Mouse (Mus musculus): ENCODE data around the gene Tyw1. TPM values are rescaled to one million over a fixed set of nuclear protein-coding genes. Genes with fewer than 3 reads are reported as not detected.

The Tyw1 gene
- polyA plus RNA-seq, 1 experiment from 2014 or later = 23.4 TPM

DNA sequence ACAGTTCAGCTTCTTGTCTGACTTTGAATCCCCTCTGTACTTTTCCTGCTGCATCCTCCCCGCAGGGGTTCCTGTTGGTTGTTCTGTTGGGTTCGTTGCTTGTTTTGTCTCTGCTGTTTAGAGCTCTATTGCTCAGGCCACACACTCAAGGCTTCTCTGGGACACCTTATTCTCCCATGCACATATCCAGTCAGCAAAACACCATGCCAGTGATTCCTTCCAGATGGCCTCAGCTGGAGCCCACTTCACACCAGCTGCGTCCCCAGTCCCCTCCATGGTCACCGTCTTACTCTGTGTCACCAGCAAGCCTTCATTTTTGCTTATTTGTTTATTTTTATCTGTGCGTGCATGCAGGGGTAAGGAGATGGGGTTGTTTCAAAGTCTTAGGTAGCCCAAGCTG, 38.5 kb downstream of the Tyw1 start:
- WGBS = 80% methylated on average over 5 of the region's 5 CpGs
- Histone ChIP-seq H3K36me3 (peaks cover 8% of the 10 kb centered on the region), H3K27me3 (replicated peaks) (no peaks in the 10 kb centered on the region), H3K4me1 (no peaks in the 10 kb centered on the region), H3K9ac (no peak overlapping the region), H3K4me2 (no peak overlapping the region), H3K27ac (no peak overlapping the region), H3K4me3 (replicated peaks) (no peak overlapping the region), H3K9me3 (no peaks in the 10 kb centered on the region)
- ATAC-seq (ENCODE audit: insufficient read depth, low FRiP score, low read depth) = no peak

GRCm38 (mm10) chr5:130294598-130294997, 39.2 kb downstream of the Tyw1 start:
- no peaks in the 10 kb centered on the region for H3K4me1 ChIP-seq
- H3K9ac ChIP-seq = no peak overlapping the region
- H3K4me2 ChIP-seq = no peak overlapping the region
- H3K27ac ChIP-seq = no peak overlapping the region
- peaks cover 8% of the 10 kb centered on the region for H3K36me3 ChIP-seq
- H3K27me3 ChIP-seq (replicated peaks) = no peaks in the 10 kb centered on the region
- no peaks in the 10 kb centered on the region for H3K9me3 ChIP-seq
- no peak for ATAC-seq (ENCODE audit: insufficient read depth, low FRiP score, low read depth)
- 78% methylated on average over 6 of the region's 6 CpGs for WGBS
- no peak overlapping the region for H3K4me3 ChIP-seq (replicated peaks)

GRCm38 (mm10) chr5:130296071-130296470, 40.7 kb downstream of the Tyw1 start:
- WGBS = 88% methylated on average over 5 of the region's 5 CpGs
- Histone ChIP-seq H3K27me3 (replicated peaks) (no peaks in the 10 kb centered on the region), H3K4me2 (no peak overlapping the region), H3K9ac (no peak overlapping the region), H3K36me3 (peaks cover 11% of the 10 kb centered on the region), H3K4me3 (replicated peaks) (no peak overlapping the region), H3K4me1 (no peaks in the 10 kb centered on the region), H3K9me3 (no peaks in the 10 kb centered on the region), H3K27ac (no peak overlapping the region)
- no peak for ATAC-seq (ENCODE audit: insufficient read depth, low FRiP score, low read depth)

DNA sequence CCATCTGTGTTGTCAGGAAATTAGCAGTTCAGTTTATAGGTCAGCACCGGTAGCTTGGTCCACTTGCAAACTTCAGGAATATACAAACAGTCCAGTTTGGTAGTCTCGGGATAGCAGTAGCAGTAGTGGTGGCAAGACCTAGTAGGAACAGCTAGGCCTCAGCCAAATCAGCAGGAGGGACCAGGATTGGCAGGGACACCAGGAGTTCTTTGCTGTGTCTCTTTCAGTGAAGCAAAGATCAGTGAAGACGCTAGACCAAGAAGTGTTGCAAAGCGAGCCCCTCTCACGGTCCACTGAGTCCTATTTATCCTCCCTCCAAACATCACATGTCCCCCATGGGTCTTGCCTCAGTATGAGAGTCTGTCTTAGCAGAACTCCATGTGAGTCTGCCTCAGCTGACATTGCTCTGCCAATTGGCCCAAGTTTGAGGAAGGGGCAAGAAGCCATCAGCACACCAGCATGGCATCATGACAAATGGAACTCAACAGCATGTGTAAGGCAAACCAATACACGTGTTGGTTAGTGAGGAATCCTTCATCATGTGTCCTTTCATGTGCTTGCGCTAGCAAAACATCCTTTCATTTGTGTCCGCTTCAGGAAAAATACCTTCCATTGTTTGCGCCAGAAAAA, 43.5 kb downstream of the Tyw1 start:
- H3K4me2 ChIP-seq = no peak overlapping the region
- 92% methylated on average over 9 of the region's 9 CpGs for WGBS
- no peak overlapping the region for H3K27ac ChIP-seq
- no peaks in the 10 kb centered on the region for H3K9me3 ChIP-seq
- no peak overlapping the region for H3K4me3 ChIP-seq (replicated peaks)
- H3K36me3 ChIP-seq = peaks cover 16% of the 10 kb centered on the region
- no peak for ATAC-seq (ENCODE audit: insufficient read depth, low FRiP score, low read depth)
- no peak overlapping the region for H3K9ac ChIP-seq
- no peaks in the 10 kb centered on the region for H3K4me1 ChIP-seq
- H3K27me3 ChIP-seq (replicated peaks) = no peaks in the 10 kb centered on the region

- no peak overlapping the region for H3K4me2 ChIP-seq
These were observed 44.1 kb downstream of the Tyw1 start for GRCm38 (mm10) chr5:130299526-130299925.

GRCm38 (mm10) chr5:130303611-130304010, 48.2 kb downstream of the Tyw1 start:
- H3K9ac ChIP-seq = no peak overlapping the region
- WGBS = 84% methylated on average over 6 of the region's 6 CpGs
- H3K36me3 ChIP-seq = peaks cover 22% of the 10 kb centered on the region; the same call in 1 of the 2 replicates
- H3K27me3 ChIP-seq (replicated peaks) = no peaks in the 10 kb centered on the region
- no peak overlapping the region for H3K4me2 ChIP-seq
- no peak overlapping the region for H3K27ac ChIP-seq
- no peaks in the 10 kb centered on the region for H3K9me3 ChIP-seq
- H3K4me3 ChIP-seq (replicated peaks) = no peak overlapping the region
- no peaks in the 10 kb centered on the region for H3K4me1 ChIP-seq
- ATAC-seq (ENCODE audit: insufficient read depth, low FRiP score, low read depth) = no peak

More at GRCm38 (mm10) chr5:130299526-130299925, 44.1 kb downstream of the Tyw1 start:
- no peaks in the 10 kb centered on the region for H3K4me1 ChIP-seq
- no peaks in the 10 kb centered on the region for H3K27me3 ChIP-seq (replicated peaks)
- H3K9ac ChIP-seq = no peak overlapping the region
- H3K27ac ChIP-seq = no peak overlapping the region
- H3K4me3 ChIP-seq (replicated peaks) = no peak overlapping the region
- ATAC-seq (ENCODE audit: insufficient read depth, low FRiP score, low read depth) = no peak
- WGBS = 91% methylated on average over 8 of the region's 8 CpGs
- peaks cover 21% of the 10 kb centered on the region for H3K36me3 ChIP-seq
- no peaks in the 10 kb centered on the region for H3K9me3 ChIP-seq

GRCm38 (mm10) chr5:130307921-130308320, 52.5 kb downstream of the Tyw1 start:
- WGBS = 73% methylated on average over 7 of the region's 7 CpGs

DNA sequence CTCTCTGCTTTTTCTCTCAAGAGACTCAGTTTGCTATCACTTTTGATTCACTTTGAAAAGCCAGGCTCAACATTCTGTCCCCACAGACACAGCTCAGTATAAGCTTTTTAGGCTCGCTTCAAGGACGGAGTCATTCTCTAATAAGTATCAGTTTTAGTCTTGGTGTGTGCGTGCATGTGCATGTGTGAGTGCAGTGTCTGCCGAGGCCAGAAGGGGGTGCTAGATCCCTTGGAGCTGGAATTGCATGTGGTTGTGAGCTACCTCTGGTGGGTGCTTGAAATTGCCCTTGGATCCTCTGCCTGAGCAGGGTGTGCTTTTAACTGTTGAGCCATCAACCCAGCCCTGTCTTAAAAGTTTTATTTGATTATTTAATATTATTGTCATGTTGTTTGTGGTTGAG, 54.7 kb downstream of the Tyw1 start:
- Histone ChIP-seq H3K27me3 (replicated peaks) (no peaks in the 10 kb centered on the region), H3K9me3 (no peaks in the 10 kb centered on the region), H3K4me3 (replicated peaks) (no peak overlapping the region), H3K27ac (no peak overlapping the region), H3K9ac (no peak overlapping the region), H3K36me3 (0 out of 2 replicates have a peak, but pooled peaks cover 7% of the 10 kb centered on the region), H3K4me1 (no peaks in the 10 kb centered on the region), H3K4me2 (no peak overlapping the region)
- WGBS = 96% methylated on average over 4 of the region's 4 CpGs
- no peak for ATAC-seq (ENCODE audit: insufficient read depth, low FRiP score, low read depth)

More at GRCm38 (mm10) chr5:130307921-130308320, 52.5 kb downstream of the Tyw1 start:
- H3K9me3 ChIP-seq = no peaks in the 10 kb centered on the region
- no peak overlapping the region for H3K4me2 ChIP-seq
- 0 out of 2 replicates have a peak, but pooled peaks cover 19% of the 10 kb centered on the region for H3K36me3 ChIP-seq
- H3K27me3 ChIP-seq (replicated peaks) = no peaks in the 10 kb centered on the region
- no peak overlapping the region for H3K27ac ChIP-seq
- no peak overlapping the region for H3K4me3 ChIP-seq (replicated peaks)
- no peak for ATAC-seq (ENCODE audit: insufficient read depth, low FRiP score, low read depth)
- H3K9ac ChIP-seq = no peak overlapping the region
- H3K4me1 ChIP-seq = no peaks in the 10 kb centered on the region

DNA sequence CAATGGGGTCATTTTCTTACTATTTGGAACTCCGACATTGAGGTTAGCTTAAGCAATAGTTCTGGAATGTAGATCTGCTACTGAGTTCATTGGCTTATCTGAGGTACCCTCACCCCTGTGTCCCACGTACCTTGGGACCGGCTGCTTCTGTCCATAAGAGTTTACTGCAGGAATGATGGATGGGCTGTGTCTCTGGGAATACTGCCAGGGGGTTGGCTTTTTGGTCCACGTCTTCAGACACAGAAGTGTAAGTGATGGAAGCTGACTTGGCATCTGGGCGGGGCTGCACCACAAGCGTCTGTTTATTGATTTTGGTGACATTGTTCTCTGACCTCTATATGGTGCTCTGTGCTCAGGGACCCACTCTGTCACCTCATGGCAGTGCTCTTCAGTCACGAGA, 55.4 kb downstream of the Tyw1 start:
- Histone ChIP-seq H3K4me3 (replicated peaks) (no peak overlapping the region), H3K36me3 (0 out of 2 replicates have a peak, but pooled peaks cover 6% of the 10 kb centered on the region), H3K4me2 (no peak overlapping the region), H3K27me3 (replicated peaks) (no peaks in the 10 kb centered on the region), H3K4me1 (no peaks in the 10 kb centered on the region), H3K27ac (no peak overlapping the region), H3K9me3 (no peaks in the 10 kb centered on the region), H3K9ac (no peak overlapping the region)
- ATAC-seq (ENCODE audit: insufficient read depth, low FRiP score, low read depth) = no peak
- 37% methylated on average over 7 of the region's 7 CpGs for WGBS

DNA sequence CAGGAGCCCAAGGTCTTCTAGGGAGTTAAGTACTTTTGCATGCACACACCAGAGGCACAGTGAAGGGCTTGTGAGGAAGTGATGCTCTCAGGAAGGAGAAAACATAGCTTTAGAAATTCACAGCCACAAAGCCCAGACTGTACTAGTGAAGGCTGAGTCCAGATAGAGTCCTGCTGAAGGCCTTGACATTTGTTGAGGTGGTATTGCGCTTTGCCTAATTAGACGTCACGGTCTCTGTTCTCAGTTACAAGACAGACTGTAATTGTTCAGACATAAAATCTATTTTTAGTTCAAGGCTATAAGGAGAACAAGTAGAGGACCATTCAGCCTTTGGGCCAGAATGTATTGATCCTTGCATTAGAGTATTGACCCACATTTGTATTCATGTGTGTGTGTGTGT, 58.1 kb downstream of the Tyw1 start:
- Histone ChIP-seq H3K27ac (no peak overlapping the region), H3K36me3 (no peaks in the 10 kb centered on the region), H3K9me3 (no peaks in the 10 kb centered on the region), H3K4me2 (no peak overlapping the region), H3K9ac (no peak overlapping the region), H3K4me3 (replicated peaks) (no peak overlapping the region), H3K4me1 (no peaks in the 10 kb centered on the region), H3K27me3 (replicated peaks) (no peaks in the 10 kb centered on the region)
- no peak for ATAC-seq (ENCODE audit: insufficient read depth, low FRiP score, low read depth)
- 79% methylated on average over 3 of the region's 3 CpGs for WGBS

DNA sequence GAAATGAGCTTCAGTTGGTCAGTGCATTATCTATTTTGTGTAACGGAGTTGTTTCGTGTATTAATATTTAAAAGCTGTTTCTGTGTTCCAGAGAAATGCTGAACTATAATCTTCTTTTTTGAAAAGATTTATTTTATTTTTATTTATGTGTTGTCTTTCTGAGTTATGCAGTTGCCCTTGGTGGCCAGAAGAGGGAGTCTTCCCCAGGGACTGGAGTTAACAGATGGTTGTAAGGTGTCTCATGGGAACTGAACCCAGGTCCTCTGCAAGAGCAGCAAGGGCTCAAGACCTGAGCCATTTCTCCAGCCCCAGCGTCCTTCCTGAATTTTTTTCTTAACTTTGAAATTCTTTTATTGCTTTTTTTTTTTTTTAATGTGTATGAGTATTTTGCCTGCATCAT, 59.5 kb downstream of the Tyw1 start:
- ATAC-seq (ENCODE audit: insufficient read depth, low FRiP score, low read depth) = no peak
- Histone ChIP-seq H3K9ac (no peak overlapping the region), H3K27me3 (replicated peaks) (no peaks in the 10 kb centered on the region), H3K36me3 (no peaks in the 10 kb centered on the region), H3K9me3 (no peaks in the 10 kb centered on the region), H3K4me3 (replicated peaks) (no peak overlapping the region), H3K4me1 (no peaks in the 10 kb centered on the region), H3K4me2 (no peak overlapping the region), H3K27ac (no peak overlapping the region)
- 96% methylated on average over 3 of the region's 3 CpGs for WGBS

- Histone ChIP-seq H3K9me3 (no peaks in the 10 kb centered on the region), H3K4me1 (no peaks in the 10 kb centered on the region), H3K36me3 (no peaks in the 10 kb centered on the region), H3K9ac (no peak overlapping the region), H3K4me3 (replicated peaks) (no peak overlapping the region), H3K4me2 (no peak overlapping the region), H3K27me3 (replicated peaks) (no peaks in the 10 kb centered on the region), H3K27ac (no peak overlapping the region)
- no peak for ATAC-seq (ENCODE audit: insufficient read depth, low FRiP score, low read depth)
- 91% methylated on average over 9 of the region's 9 CpGs for WGBS
These were observed 60.9 kb downstream of the Tyw1 start for GRCm38 (mm10) chr5:130316321-130316720.

- Histone ChIP-seq H3K4me3 (replicated peaks) (no peak overlapping the region), H3K4me2 (no peak overlapping the region), H3K9ac (no peak overlapping the region), H3K9me3 (no peaks in the 10 kb centered on the region), H3K4me1 (no peaks in the 10 kb centered on the region), H3K27ac (no peak overlapping the region), H3K36me3 (no peaks in the 10 kb centered on the region), H3K27me3 (replicated peaks) (no peaks in the 10 kb centered on the region)
- ATAC-seq (ENCODE audit: insufficient read depth, low FRiP score, low read depth) = no peak
- WGBS = 90% methylated on average over 5 of the region's 5 CpGs
These were observed 64.4 kb downstream of the Tyw1 start for GRCm38 (mm10) chr5:130319783-130320182.
